Mouse (Mus musculus) kidney, postnatal 10 days (tissue): Measurements from ENCODE around the gene B020011L13Rik.
"Not testable (repeated sequence)": the region's sequence is repeated elsewhere in the genome, so short reads cannot be mapped to it uniquely, and the experiment has no call there.

Experiments
- DNase-seq: peaks from one replicate; pipeline ENCODE4 v3.0.0; 2021; ENCODE audit warnings: mixed read lengths

B020011L13Rik gene

GRCm38 (mm10) chr1:117780833-117781232 lies at the start of gene B020011L13Rik:
Gene B020011L13Rik (plus strand): TSS chr1:117781133.
- DNase-seq: not testable (repeated sequence)

- not testable (repeated sequence) for DNase-seq
Observed at GRCm38 (mm10) chr1:117816271-117816670, 35.3 kb downstream of the B020011L13Rik start.

GRCm38 (mm10) chr1:117829781-117830180 lies 48.8 kb downstream of the B020011L13Rik start, which contains the start of gene Gm28360:
Gene Gm28360 (plus strand): TSS chr1:117830081.
- DNase-seq: not testable (repeated sequence)

GRCm38 (mm10) chr1:117851718-117852117 lies 70.8 kb downstream of the B020011L13Rik start:
- not testable (repeated sequence) for DNase-seq
